Mouse (Mus musculus) retina, postnatal 7 days (tissue): Measurements from ENCODE around the gene Mreg.

ENCODE experiments used
- DNase-seq: peaks from one replicate; pipeline ENCODE4 v3.0.0-alpha.2; 2012; ENCODE audit warnings: low read depth, low spot score

Mreg gene

DNA sequence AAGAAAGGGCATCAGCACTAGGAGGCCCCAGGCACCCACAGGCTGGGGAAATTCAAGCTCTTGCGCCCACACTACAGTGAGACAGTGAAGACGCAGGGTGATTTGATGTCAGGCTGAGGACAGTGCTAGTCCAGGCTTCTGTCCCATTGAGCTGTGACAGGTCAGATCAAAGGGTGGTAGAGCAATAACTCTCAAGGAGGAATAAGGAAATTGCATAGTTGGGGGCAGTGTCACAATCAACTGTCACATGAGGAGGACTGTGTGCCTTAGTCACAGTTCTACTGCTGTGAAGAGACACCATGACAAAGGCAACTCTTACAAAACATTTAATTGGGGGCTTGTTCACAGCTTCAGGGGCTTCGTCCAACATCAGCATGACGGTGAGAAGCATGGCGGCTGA is 16.0 kb downstream of the Mreg start:
- DNase-seq: no peak

DNA sequence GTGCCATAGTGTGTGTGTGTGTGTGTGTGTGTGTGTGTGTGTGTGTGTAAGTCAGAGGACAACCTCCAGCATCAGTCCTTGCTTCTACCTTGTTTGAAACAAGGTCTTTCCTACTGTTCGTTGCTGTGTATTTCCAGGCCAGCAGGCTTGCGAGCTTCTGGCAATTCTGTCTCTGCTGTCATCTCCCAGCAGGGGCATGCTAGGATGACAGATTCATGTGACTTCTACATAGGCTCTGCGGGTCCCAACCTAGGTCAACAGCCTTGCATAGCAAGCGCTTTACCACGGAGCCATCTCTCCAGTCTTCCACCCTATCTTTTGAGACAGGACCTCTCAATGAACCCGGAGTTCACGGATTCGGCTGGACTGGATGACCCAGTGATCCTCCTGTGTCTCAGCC is 20.7 kb downstream of the Mreg start:
- DNase-seq: no peak

DNA sequence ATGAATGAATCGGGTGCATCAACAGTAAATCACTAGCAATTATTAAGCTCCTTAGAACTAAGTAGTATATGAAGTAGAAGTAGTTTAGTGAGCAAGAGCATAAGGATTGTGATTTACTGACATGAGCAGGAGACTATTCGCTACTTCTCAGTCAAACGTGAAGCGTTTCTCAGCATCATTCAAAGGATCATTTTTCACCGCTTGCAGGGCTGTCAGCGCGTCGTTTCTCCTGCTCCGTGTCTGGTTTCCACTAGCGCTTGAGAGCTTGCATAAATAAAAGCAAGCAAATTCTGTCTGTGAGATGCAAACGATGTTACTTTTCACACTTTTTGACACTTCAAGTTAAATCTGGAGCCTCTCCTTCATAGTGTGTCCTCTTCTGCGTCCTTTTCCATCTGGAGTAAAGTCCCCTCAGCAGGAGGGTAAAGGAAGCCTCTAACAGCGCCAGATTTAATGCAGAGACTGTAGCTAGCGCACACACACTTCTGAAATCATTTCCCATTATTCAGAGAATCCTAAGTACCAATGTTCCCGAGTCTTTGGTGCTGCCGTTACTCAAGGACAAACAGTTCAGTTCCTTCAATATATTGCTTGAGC is 23.9 kb downstream of the Mreg start:
- DNase-seq: no peak

DNA sequence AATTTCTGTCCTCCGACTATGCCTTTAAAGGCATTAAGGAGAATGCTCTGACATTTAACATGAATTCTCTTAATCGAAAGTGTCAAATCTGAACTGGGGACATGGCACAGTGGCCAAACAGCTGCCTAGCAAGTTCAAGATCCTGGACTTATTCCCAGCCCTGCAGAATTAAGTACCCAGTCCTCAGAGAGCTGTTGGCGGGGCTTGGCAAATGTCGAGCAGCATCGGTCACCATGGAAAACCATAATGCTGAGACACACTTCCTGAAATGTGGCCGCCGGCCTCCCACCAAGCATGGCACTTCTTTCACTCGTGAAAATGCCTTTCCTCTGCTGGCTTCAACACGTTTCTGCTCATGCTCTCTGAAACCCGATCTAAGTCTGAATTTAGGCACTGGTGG is 24.6 kb downstream of the Mreg start:
- no peak for DNase-seq

DNA sequence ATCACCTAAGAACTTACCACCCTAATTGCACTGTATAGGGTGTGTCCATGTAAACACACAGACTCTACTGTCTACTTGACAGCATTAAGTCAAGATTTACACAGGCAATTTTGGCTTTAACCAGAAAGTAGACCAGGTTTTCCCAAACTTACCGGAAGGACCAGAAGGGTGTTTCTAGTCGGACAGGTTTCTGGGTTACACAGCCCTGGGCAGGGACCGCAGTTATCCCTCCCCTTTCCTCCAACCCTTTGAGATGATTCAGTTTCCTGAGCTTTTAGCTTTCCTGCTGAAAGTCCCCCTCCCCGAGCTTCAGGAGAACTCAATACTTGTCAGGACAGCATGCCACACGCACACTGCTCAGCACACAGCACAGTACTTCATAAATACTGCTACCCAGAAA is 26.0 kb downstream of the Mreg start:
- no peak for DNase-seq

DNA sequence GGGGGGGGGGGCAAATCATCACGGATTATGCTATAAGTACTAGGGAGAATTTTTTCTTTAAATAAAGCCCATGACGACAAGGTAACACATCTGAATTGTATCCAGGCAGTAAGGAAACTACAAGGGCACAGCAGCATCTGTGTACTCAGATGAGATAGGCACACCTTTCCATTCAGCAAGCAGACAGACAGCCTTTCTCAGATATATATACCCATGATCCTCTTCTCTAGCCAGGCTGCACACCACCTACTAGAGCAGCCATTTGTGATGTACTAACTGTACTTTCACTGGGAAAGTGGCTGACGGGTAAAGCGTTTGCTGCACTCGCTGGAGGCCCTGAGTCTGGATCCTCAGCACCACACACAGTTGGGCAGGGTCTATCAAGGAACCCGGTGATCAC is 28.6 kb downstream of the Mreg start:
- DNase-seq: no peak

DNA sequence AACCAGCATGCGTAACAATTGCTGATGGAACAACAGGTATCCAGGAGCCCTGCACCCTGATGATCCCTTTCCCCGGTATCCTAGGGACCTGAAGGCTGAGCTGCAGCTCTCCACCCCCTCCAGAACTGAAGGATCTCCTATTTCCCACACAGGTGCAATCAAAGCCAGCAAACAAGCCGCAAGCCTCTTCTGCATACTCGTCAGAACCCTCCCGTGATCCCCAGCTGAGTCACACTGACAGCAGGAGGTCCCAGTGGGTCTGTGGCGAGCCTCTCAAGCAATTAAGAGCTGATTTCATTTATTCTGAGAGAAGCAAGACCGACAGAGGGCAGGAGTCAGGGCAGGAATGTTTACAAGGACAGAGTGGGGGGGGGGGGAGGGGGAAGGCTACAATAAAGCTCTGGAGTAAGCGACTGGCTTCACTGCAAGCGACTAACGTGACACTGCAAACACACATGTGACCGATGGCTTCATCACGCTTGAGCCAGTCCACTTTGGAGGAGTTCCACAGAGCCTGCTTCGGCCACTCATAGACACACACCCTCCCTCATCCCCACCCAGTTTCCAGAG is 29.1 kb downstream of the Mreg start:
- peak; percentile 30 for DNase-seq

DNA sequence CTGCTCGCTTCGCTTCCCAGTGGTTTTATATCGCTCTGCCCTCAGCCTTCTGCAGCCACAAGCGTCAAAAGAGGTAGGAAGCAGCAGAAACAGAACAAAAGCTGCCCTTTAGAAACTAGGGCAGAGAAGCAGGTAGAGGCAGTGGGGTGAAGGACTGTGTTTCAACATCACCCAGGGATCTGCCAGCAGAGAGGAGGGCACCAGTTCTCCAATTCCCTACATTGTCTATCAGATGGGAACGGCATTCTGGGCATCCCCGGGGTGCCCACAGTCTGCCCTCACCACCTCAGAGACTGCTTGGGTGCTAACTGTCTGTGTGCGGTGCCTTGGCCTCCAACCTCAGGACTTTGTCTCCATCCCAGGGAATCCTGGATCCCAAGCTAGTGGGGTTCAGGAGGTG is 32.2 kb downstream of the Mreg start:
- no peak for DNase-seq

DNA sequence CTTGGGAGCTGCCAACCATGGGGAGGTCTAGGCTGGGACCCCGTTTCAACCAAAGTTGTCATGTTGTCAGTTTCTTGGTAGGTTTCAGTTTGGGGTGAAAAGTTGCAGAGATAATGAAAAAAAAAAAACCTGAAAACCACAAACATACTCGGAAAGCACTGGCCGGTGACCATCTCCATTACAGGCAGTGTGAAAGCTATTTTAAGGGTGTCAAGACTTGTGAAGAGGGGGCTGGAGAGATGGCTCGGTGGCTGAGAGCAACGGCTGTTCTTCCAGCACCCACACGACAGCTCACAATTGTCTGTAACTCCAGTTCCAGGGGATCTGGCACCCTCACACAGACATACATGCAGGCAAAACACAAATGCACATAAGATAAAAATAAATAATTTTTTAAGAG is 35.9 kb downstream of the Mreg start:
- DNase-seq: no peak

DNA sequence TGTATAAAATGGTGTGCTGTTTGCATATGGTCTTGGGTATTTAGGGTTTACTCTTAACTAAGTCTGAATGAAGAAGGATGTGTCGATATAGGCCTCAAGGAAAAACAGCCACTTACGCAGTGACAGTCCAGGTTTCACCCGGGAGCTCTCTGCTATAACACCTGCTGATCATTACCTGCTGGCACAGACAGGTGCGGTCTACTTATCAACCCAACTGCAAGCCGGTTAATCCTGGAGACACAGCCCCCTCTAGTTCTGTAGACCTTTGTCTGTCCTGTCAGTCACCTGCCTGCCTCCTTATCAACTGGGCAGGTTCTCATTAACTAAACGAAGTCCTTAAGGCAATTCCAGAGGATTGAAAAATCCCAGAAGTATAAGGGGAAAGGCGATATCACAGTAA is 37.9 kb downstream of the Mreg start:
- no peak for DNase-seq

DNA sequence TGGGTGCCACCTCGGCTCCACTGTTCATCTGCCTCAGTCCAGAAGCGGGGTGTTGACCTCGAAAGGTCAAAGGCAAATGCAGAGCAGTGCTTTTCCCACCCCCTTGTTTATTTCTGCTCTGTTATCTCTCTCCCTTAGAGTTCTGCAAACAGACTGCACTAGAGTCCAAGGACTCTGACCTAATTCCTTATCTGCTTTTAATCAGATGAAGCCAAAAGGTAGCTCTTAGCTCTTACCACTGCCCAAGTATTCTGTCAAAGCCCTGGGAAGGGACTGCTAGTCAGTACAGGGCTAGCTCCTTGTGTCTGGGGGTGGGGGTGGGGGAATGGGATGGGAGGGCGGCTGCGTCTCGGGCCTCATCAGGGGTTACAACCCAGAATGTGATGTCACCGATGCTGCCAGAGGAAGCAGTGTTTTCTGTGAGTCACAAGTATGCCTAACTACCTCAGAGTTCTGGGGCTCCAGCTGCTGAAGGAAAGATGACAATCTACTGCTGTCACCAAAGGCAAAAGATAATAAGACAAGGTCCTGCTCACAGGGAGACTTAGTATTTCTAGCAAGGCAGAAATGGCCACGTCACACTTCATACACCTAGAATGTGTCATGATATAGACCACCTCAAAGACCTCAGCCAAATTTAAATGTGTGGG is 38.6 kb downstream of the Mreg start:
- no peak for DNase-seq

DNA sequence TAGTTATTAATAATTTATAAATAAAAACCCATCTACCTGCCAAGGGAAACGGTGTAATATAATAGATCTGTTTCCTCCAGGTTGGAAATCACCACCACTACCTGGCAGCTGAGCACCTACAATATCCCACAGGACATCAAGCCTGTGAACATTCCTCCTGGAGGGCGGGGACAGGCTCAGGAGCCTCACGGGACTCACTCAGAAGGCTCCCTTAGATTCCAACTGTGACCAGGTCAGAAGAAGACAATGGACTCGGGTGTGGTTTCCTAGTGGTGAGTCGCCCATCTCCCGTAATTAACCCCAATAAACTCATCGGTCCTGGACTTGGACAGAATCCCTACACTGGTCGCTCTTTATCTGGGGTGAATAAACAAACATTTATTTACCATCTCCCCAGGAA is 39.3 kb downstream of the Mreg start:
- no peak for DNase-seq

DNA sequence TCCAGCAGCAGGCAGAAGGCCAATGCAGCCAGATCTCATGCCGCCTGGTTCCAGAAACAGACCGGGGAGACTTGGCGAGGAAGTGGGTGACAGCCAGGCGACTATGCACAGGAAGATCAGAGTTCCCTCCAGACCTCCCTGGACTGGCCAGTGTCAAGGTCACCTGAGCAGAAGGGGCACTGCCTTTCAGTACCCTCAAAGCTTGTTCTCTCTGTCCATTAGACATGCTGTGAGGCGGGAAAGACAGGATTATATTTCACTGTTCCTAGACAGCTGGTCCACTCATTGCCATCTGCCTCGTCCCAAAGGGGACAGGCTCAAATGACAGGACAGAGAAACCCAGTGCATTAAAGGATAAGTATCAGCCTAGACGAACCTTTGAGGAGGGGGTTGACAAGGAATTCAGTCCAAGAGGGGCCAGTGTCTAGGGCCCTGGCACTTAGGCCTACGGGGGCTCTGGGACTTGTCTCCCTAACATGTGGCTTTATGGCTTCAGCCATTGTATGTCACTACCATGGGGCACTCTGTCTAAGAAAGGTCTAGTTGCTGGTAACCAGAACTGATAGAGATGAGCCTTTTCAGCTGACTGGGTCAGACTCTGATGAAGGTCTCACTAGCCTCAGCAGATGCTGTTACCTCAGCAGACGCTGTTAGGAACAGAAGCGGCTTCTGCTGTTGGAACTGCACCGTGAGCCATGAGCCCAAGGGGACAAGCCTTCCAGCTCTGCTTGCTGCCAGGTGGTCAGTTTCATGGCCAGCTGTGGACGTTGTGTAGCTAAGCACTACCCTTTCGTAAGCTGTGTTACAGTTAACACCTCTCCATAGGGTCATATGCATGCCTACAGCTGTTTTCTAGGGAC is 40.9 kb downstream of the Mreg start:
- DNase-seq: no peak

DNA sequence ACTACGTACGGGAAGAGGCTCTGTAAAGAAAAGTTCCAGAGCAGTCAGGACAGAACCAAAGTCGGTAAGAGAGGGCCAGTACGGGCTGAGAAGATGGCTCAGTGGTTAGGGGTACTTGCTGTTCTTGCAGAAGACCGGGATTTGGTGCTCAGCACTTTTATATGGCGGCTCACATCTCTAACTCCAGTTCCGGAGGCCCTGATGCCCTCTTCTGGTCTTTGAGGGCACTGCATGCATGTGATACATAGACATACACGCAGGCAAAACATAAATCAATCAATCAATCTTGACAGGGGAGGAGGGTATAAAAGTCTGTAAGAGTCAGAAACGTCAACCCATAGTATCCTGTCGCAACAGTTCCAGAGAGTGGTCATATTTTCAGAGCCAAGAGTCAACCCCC is 45.1 kb downstream of the Mreg start:
- no peak for DNase-seq

DNA sequence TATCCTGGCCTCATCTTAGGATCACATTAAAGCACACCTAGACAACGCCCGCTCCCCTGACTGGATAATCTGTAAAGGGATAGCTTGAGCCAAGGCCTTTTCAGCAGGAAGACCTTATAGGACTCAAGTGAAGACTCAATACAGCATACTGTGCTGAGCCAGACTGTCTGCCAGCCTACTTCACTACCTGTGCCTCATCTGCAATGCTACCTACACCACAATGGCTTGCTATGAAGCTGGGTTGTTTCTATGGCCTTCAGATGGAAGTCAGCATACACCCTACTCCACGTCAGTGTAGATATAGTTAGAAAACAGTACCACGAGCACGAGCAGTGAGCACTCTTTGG is 45.7 kb downstream of the Mreg start:
- DNase-seq: no peak

DNA sequence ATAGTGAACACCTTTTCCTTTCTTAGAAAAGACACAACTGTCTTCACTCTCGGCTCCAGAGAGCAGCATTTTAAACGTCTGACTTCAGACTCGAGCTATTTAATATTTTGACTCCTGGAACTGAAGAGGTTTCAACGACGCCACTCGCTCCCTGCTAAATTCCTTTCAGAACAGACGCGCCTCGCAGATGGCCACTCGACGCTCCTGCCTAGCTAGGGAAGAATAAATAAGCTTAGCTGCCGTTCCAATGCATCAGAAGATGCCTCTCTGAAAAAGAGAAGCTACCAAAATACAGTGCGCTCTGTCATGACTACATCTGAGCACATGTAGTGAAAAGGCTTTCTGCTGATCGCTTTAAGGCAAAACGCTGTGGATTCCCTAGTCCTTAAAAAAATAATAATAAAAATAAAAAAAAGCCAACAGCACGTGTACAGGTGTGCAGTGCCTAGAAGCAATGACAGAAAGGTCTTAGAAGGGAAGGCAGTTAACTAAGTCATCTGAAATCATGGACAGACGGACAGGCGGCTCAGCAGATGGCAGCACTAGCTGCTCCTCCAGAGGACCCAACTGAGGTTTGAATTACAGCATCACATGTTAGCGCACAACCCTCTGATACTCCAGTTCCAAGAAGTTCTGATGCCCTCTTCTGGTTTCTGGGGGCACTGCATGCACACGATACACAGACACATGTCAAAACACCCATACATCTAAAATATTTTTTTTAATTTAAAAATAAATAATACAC is 46.2 kb downstream of the Mreg start:
- DNase-seq: no peak

DNA sequence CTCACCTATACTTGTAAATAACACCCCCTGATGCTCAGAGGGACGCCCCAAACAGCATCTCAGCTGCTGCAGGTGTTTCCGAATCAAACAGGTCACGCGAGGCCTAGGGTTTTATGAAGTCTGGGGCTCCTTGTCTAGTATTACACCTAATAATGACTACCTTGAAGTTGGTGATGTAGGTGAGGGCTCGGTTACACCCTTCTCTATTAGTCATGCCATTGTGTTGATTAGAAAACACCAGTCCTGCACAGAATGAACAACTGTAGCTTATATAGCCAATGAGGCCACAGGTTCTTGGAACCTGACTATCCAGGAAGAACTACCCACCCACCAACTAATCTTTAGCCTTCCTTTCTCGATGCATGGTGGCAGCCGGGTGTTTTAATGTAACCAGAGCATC is 51.8 kb downstream of the Mreg start:
- DNase-seq: no peak

DNA sequence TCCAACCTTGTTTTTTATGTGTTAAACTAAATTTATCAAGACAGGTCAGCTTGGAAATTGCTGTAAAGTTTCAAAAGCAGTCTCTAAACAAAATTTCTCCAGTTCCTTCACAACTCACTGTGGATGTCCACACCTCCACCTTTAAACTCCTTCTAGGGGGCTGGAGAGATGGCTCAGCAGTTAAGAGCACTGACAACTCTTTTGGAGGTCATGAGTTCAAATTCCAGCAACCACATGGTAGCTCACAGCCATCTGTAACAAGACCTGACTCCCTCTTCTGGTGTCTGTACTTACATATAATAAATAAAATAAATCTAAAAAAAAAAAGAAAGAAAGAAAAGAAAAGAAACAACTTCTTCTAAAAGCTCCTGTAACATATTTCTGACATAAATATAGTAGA is 67.1 kb downstream of the Mreg start:
- no peak for DNase-seq

DNA sequence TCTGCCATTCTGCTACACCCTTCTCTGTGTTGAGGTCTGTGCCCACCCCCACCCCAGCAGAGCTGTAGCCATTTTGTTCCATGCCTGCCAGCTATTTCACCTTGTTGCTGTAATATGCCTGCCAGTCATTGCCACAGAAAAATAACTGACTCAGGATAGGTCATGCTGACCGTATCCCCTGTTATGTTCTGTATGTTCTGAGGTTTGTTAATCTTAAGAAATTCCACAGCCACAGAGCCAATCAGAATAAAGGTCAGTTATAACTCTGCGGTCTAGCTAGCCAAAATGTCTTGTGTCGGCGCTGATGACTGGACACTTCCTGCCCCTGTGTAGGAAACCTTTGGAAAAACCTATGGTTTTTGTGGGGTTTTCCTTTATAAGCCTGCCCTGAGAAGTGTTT is 67.7 kb downstream of the Mreg start:
- DNase-seq: no peak

DNA sequence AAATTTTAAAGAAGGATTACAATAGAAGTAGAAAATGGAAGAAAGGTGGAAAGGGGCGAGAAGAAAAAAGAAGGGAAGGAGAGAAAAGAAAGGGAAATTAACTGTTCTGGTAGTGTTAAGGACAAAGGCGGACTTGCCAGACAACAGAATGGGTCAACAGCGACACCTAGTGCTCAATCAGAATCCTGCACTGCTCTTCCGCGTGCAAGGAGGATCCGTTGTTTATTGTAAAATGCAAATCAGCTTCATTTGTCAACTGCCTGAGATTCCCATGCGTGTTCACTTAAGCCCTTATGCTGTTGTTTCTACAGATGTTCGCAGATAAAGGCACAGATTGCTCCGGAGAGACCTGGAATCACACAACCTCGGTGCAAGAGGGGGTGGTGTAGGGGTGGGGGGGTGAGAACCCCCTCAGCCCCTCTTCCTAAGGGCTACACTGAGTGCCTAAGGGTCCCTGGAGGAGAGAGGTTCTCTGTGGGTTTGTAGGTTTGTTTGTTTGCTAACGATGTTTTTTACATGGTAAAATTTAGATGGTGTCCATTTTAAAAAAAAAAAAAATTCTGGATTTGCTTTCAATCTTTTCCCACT is 70.1 kb downstream of the Mreg start:
- peak; percentile 56 for DNase-seq

DNA sequence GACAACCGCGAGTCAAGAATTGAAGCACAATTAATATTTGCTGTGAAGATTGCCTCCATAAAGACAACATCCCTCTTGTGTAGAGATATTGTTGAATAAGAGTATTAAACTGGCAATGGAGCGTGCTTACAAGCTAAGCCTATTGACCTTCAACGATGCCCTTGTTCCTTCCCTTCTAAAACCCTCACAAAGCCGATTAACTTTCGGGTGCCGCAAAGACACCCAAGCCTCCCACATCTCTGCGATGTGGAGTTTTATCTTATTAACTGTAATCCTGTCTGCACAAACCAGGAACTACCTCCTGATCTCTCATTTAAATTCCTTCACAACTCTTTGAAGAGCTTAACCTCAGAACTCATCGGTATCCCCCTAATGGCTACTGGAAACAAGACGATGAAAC is 76.0 kb downstream of the Mreg start:
- DNase-seq: peak; percentile 53

DNA sequence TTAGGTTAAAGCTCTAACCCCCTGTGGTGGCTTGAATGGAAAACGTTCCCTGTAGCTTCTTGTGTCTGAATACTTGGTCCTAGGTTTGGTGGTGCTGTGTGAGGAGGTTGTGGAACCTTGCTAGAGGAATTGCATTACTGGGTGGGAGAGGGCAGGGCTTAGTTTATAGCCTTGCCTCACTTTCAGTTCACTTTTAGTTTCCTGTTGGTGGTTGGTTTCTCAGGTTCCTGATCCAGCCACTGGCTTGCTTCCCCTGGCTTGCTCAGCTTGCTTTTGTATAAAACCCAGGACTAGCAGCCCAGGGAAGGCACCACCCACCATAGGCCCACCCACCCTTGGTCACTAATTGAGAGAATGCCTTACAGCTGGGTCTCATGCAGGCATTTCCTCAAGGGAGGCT is 77.6 kb downstream of the Mreg start:
- no peak for DNase-seq
